Mouse (Mus musculus): ENCODE measurements around the gene Ubl4b.

DNA sequence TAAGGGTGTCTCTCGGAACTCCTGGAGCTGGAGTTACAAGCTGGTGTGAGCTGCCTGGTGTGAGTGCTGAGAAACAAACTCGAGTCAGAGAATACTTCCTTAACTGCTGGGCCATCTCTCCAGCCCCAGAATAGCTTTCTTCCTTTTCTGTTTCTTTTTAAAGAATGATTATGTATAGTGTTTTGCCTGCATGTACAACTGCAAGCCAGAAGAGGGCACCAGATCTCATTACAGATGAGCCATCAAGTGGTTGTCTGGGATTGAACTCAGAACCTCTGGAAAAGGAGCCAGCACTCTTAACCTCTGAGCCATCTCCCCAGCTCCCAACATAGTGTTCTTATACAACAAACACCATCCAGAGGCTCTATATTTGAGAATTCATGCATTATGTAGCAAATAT lies 16.3 kb upstream of the Ubl4b start:
- no peak for TF ChIP-seq GATA1 (IDR thresholded peaks at IDR 0.05; ENCODE audit: borderline replicate concordance, low read length)
- TF ChIP-seq FLI1 (IDR thresholded peaks at IDR 0.05; ENCODE audit: low read length): no peak

Data from megakaryocyte, embryonic 14.5 days (primary cell).